Mouse (Mus musculus): ENCODE results near the gene Prrt2. TPM values are rescaled to one million over a fixed set of nuclear protein-coding genes. Genes with fewer than 3 reads are reported as not detected.
A peak's percentile ranks its signal among the peaks of the same experiment; 100 is the strongest.

Gene Prrt2
- total RNA-seq, 2 experiments from 2014 or later: 2.0 to 2.3 TPM

- no peak for ATAC-seq (replicated peaks; ENCODE audit: low FRiP score, low TSS enrichment, poor library complexity, severe bottlenecking)
Measured at GRCm38 (mm10) chr7:127021563-127022527, 834 bp upstream of the Prrt2 start.

- no peak for ATAC-seq (replicated peaks; ENCODE audit: low FRiP score, low TSS enrichment, poor library complexity, severe bottlenecking)
Measured at GRCm38 (mm10) chr7:127020491-127020890, 520 bp downstream of the Prrt2 start.

DNA sequence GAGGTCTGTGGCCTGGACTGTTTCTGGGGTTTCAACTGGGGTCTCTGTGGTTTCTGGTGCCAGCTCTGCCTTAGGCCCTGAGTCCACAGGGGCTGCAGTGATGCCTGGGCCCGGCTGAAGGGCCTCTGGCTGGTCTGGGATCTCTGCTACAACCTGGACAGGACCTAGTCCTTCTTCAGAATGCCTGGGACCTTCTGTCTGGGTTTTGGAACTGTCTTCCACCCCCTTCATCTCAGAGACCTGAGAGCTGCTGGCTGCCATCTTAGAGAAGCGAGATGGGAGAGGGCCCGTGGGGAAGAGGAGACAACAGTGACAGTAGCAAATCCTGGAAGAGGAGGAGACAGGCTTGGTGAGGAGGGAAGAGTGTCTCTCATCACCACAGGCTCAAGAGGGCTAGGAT is 980 bp downstream of the Prrt2 start:
- no peak for ATAC-seq (replicated peaks; ENCODE audit: low FRiP score, low TSS enrichment, poor library complexity, severe bottlenecking)

GRCm38 (mm10) chr7:127019306-127019960 is 1.6 kb downstream of the Prrt2 start:
- no peak for ATAC-seq (replicated peaks; ENCODE audit: low FRiP score, low TSS enrichment, poor library complexity, severe bottlenecking)

DNA sequence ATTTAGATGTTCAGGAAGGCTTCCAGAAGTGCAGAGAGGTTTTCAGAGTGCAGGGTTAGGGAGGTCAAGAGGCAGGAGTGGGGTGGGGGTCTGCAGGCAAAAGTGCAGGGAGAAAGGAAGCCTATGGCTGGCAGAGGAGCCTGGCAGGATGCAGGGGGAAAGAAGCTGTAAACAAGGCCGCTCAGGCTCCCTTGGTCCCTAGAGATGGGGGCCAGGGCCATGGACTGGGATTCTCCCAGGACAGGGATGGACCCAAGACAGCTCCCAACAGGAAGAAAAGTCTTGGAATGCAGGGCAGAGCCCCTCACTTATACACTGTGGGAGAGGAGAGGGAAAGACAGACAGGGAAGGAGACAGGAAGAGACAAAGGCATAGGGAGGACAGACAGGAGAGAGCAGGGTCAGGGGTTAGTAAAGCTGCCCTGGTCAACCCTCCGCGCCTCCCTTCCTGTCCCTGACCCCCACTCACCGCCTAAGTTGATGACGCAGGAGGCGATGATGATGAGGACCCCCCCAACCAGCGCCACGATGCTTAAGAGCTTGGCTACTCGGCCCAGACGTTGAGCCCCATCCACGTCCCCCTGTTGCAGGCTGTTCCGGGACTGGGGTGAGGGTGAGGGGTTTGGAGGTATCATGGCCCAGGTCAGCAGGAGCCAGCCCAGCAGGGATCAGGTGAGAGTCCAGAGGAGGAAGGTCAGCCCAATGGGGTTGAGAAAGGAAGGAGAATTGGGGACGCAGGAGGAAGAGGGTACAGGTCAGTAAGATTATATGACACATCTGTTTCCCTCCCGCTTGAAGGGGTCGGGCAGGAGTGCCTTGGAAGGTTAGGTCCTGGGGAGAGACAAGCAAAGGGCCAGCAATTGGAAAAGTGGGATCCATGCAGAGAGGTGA is 2.4 kb downstream of the Prrt2 start:
- ATAC-seq (replicated peaks; ENCODE audit: low FRiP score, low TSS enrichment, poor library complexity, severe bottlenecking): no peak

DNA sequence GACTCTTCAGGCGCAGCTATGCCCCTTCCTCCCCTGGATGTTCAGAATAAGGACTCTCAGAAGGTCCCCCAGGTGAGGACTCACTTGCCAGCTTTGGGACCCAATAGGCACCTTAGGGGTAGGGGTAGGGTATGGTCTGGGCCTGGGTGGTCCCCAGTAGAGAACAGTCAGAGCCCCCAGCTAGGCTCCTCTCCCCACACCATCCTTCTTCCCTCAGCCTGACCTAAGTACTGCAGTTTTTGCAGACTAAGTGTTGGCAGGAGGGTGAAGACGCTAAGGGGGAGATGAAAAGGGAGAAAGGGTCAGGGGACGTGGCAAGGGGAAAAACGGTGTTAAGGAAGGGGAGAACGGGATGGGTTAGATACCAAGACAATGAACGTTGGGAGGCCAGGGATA is 3.1 kb downstream of the Prrt2 start:
- no peak for ATAC-seq (replicated peaks; ENCODE audit: low FRiP score, low TSS enrichment, poor library complexity, severe bottlenecking)

DNA sequence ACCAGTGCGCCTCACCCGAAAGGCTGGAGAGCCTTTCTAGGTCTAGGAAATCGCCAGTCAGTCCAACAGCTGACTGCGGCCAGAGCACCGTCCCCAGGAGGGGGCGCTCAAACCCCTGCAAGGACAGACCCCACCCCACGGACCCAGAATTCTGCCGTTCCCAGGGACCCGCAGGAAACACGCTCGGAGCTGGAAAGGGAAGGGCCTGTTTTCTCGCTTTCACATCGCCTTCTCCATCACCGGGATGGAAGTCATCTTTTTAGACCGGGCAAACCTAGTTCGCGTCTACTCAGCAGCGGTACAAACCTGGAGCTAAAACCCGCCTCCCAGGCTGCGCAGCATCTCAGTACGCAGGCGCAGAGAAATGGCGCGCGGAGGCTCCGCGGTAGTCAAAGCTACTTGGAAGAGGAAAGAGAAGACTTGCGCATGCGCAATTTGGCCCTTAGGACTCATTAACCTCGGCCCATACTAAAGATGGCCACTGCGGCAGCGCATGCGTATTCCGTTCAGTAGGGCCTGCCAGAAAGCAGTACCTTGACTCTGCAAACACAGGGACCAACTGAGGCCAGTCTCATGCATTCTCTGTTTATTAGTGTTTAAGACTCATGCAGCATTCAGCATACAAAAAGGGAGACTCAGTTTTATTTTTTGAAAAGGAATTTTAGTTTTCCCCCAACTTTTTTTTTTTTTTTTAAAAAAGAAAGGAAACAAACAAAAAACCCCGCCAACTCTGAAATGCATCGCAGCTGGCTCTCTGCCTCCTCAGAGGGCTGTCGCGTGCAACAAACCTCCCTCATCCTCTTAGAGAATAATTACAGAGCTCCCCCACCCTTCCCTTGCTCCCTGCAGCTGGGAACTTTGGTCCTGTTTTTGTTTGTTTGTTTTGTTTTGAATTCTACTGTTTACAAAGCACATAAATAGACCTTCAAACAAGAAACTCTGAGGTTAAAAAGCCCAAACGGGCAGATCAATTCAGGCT is 3.8 kb downstream of the Prrt2 start, which contains the start of gene Pagr1a:
TSS of gene Pagr1a (minus strand) at position 382 of the 979 bp plus-strand sequence.
- ATAC-seq (replicated peaks; ENCODE audit: low FRiP score, low TSS enrichment, poor library complexity, severe bottlenecking): peak; percentile 60

GRCm38 (mm10) chr7:127016486-127016938 is 4.5 kb downstream of the Prrt2 start:
- ATAC-seq (replicated peaks; ENCODE audit: low FRiP score, low TSS enrichment, poor library complexity, severe bottlenecking): peak; percentile 36

DNA sequence TGATC is 4.7 kb downstream of the Prrt2 start, which contains the start of gene Pagr1b:
TSS of gene Pagr1b (minus strand) at position 4 of the 5 bp plus-strand sequence.
- no peak for ATAC-seq (replicated peaks; ENCODE audit: low FRiP score, low TSS enrichment, poor library complexity, severe bottlenecking)

DNA sequence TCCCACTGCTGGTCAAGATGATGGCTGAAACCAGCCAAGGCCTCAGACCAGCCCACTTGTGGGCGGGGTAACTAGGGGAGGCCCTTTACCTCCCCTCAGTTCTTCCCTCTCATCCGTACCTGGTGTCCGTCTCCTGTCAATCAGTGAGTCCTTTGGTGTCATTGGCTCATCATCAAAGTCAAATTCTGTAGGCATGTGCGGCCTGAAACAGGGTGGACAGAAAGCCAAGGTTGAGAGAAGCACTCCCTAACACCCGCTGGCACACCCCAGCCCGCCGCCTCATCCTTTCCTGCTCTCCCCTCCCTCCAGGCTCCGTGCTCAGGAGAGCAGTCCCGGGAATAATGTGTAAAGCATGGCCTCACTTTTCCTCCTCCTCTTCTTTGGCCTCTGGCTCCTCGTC is 4.9 kb downstream of the Prrt2 start:
- ATAC-seq (replicated peaks; ENCODE audit: low FRiP score, low TSS enrichment, poor library complexity, severe bottlenecking): 0 out of 2 replicates have a peak, but pooled peaks have one; percentile 2

- no peak for ATAC-seq (replicated peaks; ENCODE audit: low FRiP score, low TSS enrichment, poor library complexity, severe bottlenecking)
Measured at GRCm38 (mm10) chr7:127014993-127015392, 6.0 kb downstream of the Prrt2 start.

DNA sequence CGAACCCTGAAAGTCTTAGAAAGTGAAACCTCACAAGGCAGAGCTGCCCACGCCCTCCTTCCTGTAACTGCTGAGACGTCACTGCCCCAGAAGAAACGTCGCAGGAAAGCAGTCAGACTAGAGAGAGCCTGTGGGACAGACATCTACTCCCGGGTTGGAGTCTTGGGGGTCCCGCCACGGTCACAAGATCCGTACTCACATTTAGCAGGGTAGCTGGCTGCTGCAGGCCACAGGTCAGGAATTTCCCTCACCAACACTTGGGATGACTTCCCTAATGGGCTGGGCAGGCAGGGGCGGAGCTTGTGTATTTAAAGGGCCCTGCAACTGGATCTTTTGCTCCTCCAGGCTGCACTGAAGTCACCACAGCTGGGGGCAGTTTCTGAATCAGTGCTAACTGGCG is 6.7 kb downstream of the Prrt2 start, which contains the start of gene Mvp:
TSS of gene Mvp (minus strand) at position 302 of the 400 bp plus-strand sequence.
- ATAC-seq (replicated peaks; ENCODE audit: low FRiP score, low TSS enrichment, poor library complexity, severe bottlenecking): peak; percentile 30; the same call in 1 of the 2 replicates

DNA sequence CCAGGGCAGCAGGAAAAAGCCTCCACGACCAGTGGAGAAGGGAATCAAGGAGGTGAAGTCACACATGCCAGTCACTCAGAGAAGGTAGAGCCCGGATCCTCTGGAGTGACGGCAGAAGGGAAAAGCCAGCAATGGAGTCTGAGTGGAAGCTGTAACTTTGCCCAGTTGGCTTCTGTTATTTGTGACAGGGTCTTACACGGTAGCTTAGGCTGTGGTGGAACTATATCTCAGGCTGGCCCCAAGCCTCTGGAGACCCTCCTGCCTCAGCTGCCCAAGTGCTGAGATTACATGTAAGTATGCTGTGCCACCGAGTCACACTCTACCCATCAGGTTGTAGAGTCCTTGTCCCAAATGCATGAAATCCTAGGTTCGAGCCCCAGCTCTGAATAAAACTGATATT is 7.6 kb downstream of the Prrt2 start:
- ATAC-seq (replicated peaks; ENCODE audit: low FRiP score, low TSS enrichment, poor library complexity, severe bottlenecking): no peak

DNA sequence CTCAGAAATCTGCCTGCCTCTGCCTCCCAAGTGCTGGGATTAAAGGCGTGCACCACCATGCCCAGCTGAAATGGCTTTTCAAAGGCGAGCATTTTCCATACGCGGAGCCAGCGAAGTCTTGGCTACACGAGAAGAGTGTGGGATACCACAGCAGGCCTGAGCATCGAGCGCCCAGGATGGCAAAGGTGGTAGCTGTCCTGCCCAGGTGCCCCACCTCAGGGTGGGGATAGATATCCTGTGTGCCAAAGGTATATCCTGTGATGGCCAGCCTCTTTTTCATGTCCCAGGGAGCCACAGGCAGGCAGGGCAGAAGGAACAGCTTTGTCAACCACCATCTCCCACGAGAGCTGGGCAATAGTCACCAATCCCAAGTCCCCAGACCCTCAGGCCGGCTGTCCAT is 8.2 kb downstream of the Prrt2 start:
- ATAC-seq (replicated peaks; ENCODE audit: low FRiP score, low TSS enrichment, poor library complexity, severe bottlenecking): no peak

GRCm38 (mm10) chr7:127012374-127012773 is 8.6 kb downstream of the Prrt2 start:
- ATAC-seq (replicated peaks; ENCODE audit: low FRiP score, low TSS enrichment, poor library complexity, severe bottlenecking): no peak

DNA sequence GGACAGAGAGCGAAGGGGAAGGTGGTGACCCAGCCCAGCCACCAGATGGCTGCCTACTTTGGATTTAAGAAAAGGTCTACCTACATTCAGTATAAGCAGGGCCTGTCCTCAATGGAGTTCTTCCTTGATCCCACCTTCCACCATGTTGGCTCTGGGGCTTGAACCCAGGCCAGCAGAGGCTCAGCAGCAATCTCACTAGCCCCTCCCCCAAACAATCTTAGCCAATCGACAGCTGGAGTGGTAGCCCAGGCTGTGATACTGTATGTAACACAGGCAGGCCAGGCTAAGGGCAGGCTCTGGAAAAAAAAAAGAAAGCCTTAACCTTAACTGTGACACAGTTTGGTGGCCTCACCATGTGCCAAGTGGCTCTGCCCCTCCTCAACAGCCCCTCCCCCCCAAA is 9.3 kb downstream of the Prrt2 start:
- ATAC-seq (replicated peaks; ENCODE audit: low FRiP score, low TSS enrichment, poor library complexity, severe bottlenecking): no peak

- no peak for ATAC-seq (replicated peaks; ENCODE audit: low FRiP score, low TSS enrichment, poor library complexity, severe bottlenecking)
Measured at GRCm38 (mm10) chr7:127011051-127011450, 10.0 kb downstream of the Prrt2 start.

DNA sequence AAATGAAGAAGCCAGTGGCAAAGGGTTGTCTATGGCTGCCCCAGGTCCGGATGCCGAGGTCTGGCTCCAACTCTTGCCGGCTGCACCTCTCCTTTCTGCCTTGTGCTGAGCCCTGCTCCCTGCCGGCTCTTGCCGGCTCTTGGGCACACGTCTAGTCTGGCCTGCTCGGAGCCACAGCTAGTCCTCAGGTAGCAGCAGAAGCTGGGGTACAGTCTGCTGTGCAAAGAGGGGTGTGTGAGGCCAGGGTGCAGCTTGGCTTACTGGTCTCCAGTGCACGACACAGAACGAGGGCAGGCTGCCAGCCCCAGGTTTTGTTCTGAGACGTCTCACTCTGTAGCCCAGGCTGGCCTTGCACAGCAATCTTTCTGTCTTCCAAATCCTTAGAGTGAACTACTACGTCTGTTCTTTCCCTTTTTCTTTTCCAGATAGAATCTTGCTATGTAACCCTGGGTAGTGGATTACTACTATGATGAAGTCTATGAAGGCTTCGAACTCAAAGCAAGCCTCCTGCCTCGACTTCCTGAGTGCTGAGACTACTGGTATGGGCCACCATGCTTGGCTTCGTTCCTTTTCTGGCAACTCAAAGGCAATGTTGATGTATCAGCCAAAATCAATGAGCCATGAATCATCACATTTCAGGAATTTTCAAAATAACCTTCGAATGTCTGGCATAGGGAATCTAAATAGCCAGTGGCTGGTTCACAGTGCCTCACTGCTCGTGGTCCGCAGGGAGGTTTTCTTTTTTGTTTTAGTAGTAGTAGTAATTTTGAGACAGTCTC is 11.5 kb downstream of the Prrt2 start:
- ATAC-seq (replicated peaks; ENCODE audit: low FRiP score, low TSS enrichment, poor library complexity, severe bottlenecking): no peak

Measured in megakaryocyte-erythroid progenitor cell, adult 5-6 weeks (primary cell).